Mouse (Mus musculus) frontal cortex, postnatal 10 days (tissue): ENCODE results near the gene Avpr1a.

Experiments used
- DNase-seq, 2 experiments: peaks; one replicate each; pipeline ENCODE4 v3.0.0; 2022; ENCODE audit warnings: low spot score in 2 of 2, mixed read lengths in 1 of 2

Gene Avpr1a

DNA sequence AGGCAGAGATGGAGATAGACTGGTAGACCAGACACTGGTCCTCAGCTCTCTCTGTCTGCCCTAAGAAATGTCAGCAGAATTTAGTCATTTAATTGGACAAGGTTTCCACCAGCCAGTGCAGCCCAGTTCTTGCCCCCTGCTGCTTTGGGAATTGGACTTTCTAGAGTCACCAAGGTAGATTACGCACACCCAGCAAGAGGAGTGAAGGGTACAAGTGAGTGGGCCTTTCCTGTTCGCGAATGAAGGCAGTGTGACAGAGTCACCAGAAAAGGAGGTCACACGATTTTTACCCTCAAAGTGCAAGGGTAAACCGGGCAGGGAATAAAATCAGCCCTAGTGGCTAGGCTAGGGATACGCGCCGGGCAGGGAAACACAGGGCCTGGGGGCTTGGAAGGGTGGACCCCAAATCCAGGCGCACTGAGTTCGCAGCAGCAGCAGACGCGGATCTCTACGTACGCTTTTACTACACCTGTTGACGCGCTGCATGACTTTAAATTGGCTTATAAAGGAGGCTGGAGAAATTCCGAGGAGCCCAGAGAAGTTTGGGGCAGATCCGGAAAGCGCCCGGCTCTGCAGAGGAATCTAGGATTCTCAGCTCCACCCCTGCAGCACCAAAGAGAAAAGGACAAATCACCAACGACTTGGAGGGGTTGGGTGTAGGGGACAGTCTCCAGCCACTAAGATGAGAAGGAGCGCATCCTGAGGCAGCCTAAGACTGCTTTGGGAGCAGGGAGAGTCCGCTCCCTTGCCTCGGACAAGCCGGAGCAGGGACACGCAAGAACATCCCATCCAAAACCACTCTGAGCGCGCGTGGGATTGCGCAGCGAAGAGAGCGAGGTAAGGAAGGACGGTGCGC lies at the start of gene Avpr1a:
Avpr1a (plus strand) TSS at position 639 of the 856 bp plus-strand sequence.
- no peak for DNase-seq

- no peak for DNase-seq
These were observed 46.0 kb upstream of the Avpr1a start for GRCm38 (mm10) chr10:122402270-122402669.

GRCm38 (mm10) chr10:122406333-122406732 lies 42.0 kb upstream of the Avpr1a start:
- DNase-seq: no peak

GRCm38 (mm10) chr10:122408697-122409409 lies 39.4 kb upstream of the Avpr1a start:
- peak in 1 of 2 experiments; percentile 4 for DNase-seq

- DNase-seq: no peak
These were observed 37.5 kb upstream of the Avpr1a start for GRCm38 (mm10) chr10:122410791-122411190.

DNA sequence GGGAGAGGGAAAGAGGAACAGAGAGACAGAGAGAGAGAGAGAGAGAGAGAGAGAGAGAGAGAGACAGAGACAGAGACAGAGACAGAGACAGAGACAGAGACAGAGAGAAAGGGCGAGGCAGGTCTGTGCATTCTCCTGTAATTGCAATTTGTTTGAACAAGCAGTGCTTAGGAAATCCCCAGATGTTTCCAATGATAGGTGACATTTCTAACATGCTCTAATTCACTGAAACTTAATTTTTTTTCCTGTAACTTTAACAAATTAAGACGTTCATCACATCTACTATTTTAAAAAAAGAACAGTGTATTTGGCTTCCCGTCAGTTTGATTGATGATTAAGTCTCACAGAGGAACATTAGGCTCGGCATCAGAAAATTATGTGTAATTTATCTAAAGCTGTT lies 15.6 kb upstream of the Avpr1a start:
- DNase-seq: no peak

DNA sequence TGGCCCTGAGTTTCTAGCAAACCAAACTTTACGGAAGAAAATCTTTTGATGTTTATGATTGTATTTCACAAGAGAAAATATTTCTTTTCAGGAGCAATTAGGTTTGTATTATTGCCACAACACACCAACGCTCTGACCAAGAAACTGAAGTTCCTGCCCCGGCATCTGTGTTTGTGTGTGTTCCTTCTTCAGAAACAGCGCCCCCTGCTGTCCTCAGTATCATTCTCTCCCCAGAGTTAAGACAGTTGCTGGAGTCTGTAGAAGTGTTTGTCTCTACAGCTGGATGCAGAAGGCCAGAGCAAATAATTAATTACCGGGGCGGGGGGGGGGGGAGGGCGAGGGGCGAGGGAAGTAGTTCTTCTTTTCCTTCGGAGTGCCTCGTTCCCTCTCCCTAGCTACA lies 1.0 kb upstream of the Avpr1a start:
- DNase-seq: peak in 1 of 2 experiments; percentile 54

- DNase-seq: peak in 1 of 2 experiments; percentile 20
These were observed 665 bp downstream of the Avpr1a start for GRCm38 (mm10) chr10:122448717-122449611.

DNA sequence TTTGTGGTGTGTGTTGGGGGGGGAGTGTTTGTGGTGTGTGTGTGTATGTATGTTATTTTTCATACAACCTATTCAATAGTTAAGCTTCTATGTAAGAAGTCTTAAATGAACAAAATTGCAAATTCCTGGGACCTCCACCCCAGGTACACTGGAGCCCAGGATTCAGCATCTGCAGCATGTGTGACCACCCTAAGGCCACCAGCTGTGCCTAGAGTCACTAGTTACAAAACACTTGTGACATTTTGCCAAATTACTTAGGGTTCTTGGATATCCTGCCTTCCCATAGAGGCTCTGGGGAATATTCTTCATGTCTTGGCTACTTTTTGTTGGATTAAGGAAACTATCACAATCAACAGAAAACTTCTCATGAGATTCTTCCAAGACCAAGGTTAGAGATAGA lies 1.6 kb downstream of the Avpr1a start:
- DNase-seq: no peak

GRCm38 (mm10) chr10:122453466-122453865 lies 5.2 kb downstream of the Avpr1a start:
- DNase-seq: no peak

- DNase-seq: no peak
These were observed 7.5 kb downstream of the Avpr1a start for GRCm38 (mm10) chr10:122455793-122456192.

DNA sequence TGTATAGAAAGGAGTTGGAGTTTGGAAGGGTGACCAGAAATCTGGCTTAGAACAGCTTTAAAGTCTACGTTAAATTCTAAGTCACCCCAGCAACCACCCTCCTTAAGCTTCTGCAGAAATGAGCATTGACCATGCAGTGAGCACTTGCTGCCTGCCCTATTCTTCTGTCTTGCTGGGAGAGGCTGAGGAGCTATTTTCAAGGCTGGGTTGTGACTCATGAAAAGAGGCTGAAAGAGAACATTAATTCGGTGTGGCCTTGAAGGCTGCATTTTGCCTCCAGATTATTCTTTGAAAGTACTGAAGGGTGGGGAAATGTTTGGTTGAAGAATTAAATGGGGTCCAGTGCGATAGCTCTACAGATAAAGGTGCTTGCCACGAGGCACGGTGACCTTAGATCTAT lies 28.5 kb downstream of the Avpr1a start:
- DNase-seq: no peak

DNA sequence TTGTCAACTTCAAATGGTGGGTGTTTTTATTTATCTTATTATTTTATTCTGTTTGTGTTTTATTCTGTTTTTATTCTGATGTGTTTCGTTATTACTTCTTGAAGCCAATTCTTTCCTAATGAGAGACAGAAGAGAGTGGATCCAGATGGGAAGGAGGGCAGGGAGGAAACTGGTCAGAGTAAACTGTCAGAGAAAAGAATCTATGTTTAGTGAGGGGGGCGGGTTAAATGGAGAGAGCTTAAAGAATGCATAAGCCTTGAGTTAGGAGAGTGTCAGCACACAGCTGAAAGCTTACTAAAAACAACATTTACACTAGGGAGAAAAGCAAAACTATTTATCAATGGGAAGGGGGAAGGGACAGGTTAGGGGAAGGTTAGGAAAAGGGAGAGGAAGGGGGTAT lies 50.3 kb downstream of the Avpr1a start:
- no peak for DNase-seq

- DNase-seq: no peak
These were observed 51.0 kb downstream of the Avpr1a start for GRCm38 (mm10) chr10:122499306-122499705.
